8 mouse cellular contexts compared by ENCODE assay signal in genomic region chr17:47925340-47925926, GRCm38 (mm10). TPM values are rescaled to one million over a fixed set of nuclear protein-coding genes. Genes with fewer than 3 reads are reported as not detected.
DNase-seq lines count a peak whose midpoint lies in the region; ATAC-seq and TF ChIP-seq lines count a peak whose summit lies in the region.

No protein-coding gene starts in this region.

- H3K4me1 ChIP-seq in lung, embryonic 16.5 days (replicated peaks; ENCODE audit: control insufficient read depth, insufficient read depth, low read length): peaks cover 27% of the 10 kb centered on the region
- peaks cover 4% of the 10 kb centered on the region; the same call in 1 of the 2 replicates for H3K4me1 ChIP-seq in embryonic fibroblast, embryonic 13.5 days (ENCODE audit: control insufficient read depth, insufficient read depth, low read length)
- peaks cover 24% of the 10 kb centered on the region for H3K4me1 ChIP-seq in limb, embryonic 14.5 days (ENCODE audit: control insufficient read depth, insufficient read depth, low read length)

- peak overlapping the region; percentile 66 for H3K4me3 ChIP-seq in lung, embryonic 16.5 days (ENCODE audit: low read length)
- H3K4me3 ChIP-seq in embryonic fibroblast, embryonic 13.5 days (ENCODE audit: insufficient read depth, low read length): peak overlapping the region; percentile 70
- H3K4me3 ChIP-seq in limb, embryonic 14.5 days (replicated peaks; ENCODE audit: low read length): peak overlapping the region; percentile 98

- peak overlapping the region; percentile 87 for H3K4me2 ChIP-seq in lung, embryonic 16.5 days (ENCODE audit: low read depth, low read length)
- peak overlapping the region; percentile 88 for H3K4me2 ChIP-seq in limb, embryonic 14.5 days (replicated peaks; ENCODE audit: low read depth, low read length, severe bottlenecking)

- no peak for TF ChIP-seq CTCF in embryonic fibroblast, embryonic 13.5 days (IDR thresholded peaks at IDR 0.05; ENCODE audit: borderline replicate concordance, insufficient read depth, low read length)

- WGBS in lung, embryonic 16.5 days: 2% methylated on average over 13 of the region's 13 CpGs
- 3% methylated on average over 13 of the region's 13 CpGs for WGBS in limb, embryonic 14.5 days

- H3K27me3 ChIP-seq in lung, embryonic 16.5 days (ENCODE audit: control insufficient read depth, insufficient read depth, low read depth, low read length): no peaks in the 10 kb centered on the region; the same call in 1 of the 2 replicates
- H3K27me3 ChIP-seq in limb, embryonic 14.5 days (ENCODE audit: control insufficient read depth, insufficient read depth, low read length): no peaks in the 10 kb centered on the region
- H3K27me3 ChIP-seq in splenic B cell, adult 2 months (ENCODE audit: control insufficient read depth, insufficient read depth, low read length, poor library complexity, severe bottlenecking): no peaks in the 10 kb centered on the region

- peak; percentile 3; the same call in 1 of the 2 replicates for ATAC-seq in lung, embryonic 16.5 days (ENCODE audit: low read depth)
- no peak for ATAC-seq in limb, embryonic 14.5 days (ENCODE audit: low FRiP score, low read depth)

- no peak for TF ChIP-seq POLR2A in embryonic fibroblast, embryonic 13.5 days (IDR thresholded peaks at IDR 0.05; ENCODE audit: low read depth, low read length)
- TF ChIP-seq POLR2A in limb, embryonic 14.5 days (IDR thresholded peaks at IDR 0.05; ENCODE audit: borderline replicate concordance, extremely low read depth, insufficient read depth, insufficient read length): no peak

- peak overlapping the region; percentile 99 for H3K27ac ChIP-seq in lung, embryonic 16.5 days (ENCODE audit: low read length)
- H3K27ac ChIP-seq in embryonic fibroblast, embryonic 13.5 days (ENCODE audit: insufficient read depth, low read length): peak overlapping the region; percentile 69
- peak overlapping the region; percentile 87 for H3K27ac ChIP-seq in limb, embryonic 14.5 days (replicated peaks; ENCODE audit: low read depth, low read length)

- H3K36me3 ChIP-seq in lung, embryonic 16.5 days (ENCODE audit: control insufficient read depth, insufficient read depth, low read length): no peaks in the 10 kb centered on the region
- H3K36me3 ChIP-seq in limb, embryonic 14.5 days (ENCODE audit: control insufficient read depth, insufficient read depth, low read length): no peaks in the 10 kb centered on the region
- H3K36me3 ChIP-seq in splenic B cell, adult 2 months (ENCODE audit: control insufficient read depth, insufficient read depth, low read length, poor library complexity, severe bottlenecking): no peaks in the 10 kb centered on the region; the same call in 1 of the 2 replicates

- no peaks in the 10 kb centered on the region for H3K9me3 ChIP-seq in lung, embryonic 16.5 days (ENCODE audit: control insufficient read depth, low read length)
- no peaks in the 10 kb centered on the region for H3K9me3 ChIP-seq in limb, embryonic 14.5 days (ENCODE audit: control insufficient read depth, low read length)

- H3K9ac ChIP-seq in lung, embryonic 16.5 days (ENCODE audit: low read length): peak overlapping the region; percentile 80
- H3K9ac ChIP-seq in limb, embryonic 14.5 days (ENCODE audit: low read depth, low read length, severe bottlenecking): peak overlapping the region; percentile 96

- DNase-seq in lung, postnatal 25 days (ENCODE audit: low spot score): no peak
- no peak for DNase-seq in limb, embryonic 14.5 days (ENCODE audit: low spot score)
- DNase-seq in splenic B cell, adult 2 months (ENCODE audit: low read depth, low spot score): peak; percentile 45
- DNase-seq in urinary bladder, adult 18-20 months (ENCODE audit: low spot score in 2 of 2): no peak
- DNase-seq in right cerebral cortex, adult 18-20 months: no peak
- DNase-seq in left cerebral cortex, adult 8-10 months (ENCODE audit: low spot score in 2 of 2): no peak

RNA-seq across cellular contexts. Expression of gene Foxp4, which starts 1.0 kb away (rescaled TPM):
- 13.6 and 14.6 TPM in 2 replicates for polyA plus RNA-seq in lung, embryonic 16.5 days (2015; fragmentation: Nextera tagmentation; extraction: Ambion mirVana)
- polyA plus RNA-seq in embryonic fibroblast, embryonic 13.5 days (2011; ENCODE audit: insufficient read length, low read depth, missing spikeins): 27.2 and 29.5 TPM in 2 replicates
- polyA plus RNA-seq in limb, embryonic 14.5 days (2012; rRNA removed): 104 and 165 TPM in 2 replicates
- 38.6 and 46.0 TPM in 2 replicates for polyA plus RNA-seq in limb, embryonic 14.5 days (2014; fragmentation: Nextera tagmentation; extraction: Ambion mirVana)
- 10 to 100 TPM; 39.9 to 63.6 (median 49.6) TPM for total RNA-seq in left cerebral cortex, adult 8-10 months (2022)
